Mouse (Mus musculus) fibroblast of lung, adult 2 months (primary cell): ENCODE measurements around the gene Foxp1.

Experiments
- DNase-seq: peaks from one replicate; pipeline ENCODE4 v3.0.0-alpha.2; 2011; ENCODE audit warnings: low read depth

The Foxp1 gene

GRCm38 (mm10) chr6:98946731-98947130, 575.8 kb downstream of the Foxp1 start:
- no peak for DNase-seq

GRCm38 (mm10) chr6:98945496-98946412, 576.8 kb downstream of the Foxp1 start:
- no peak for DNase-seq

- no peak for DNase-seq
Observed at GRCm38 (mm10) chr6:98938348-98938747, 584.2 kb downstream of the Foxp1 start.

GRCm38 (mm10) chr6:98937513-98937912, 585.0 kb downstream of the Foxp1 start:
- no peak for DNase-seq

GRCm38 (mm10) chr6:98936377-98936776, 586.1 kb downstream of the Foxp1 start:
- no peak for DNase-seq

GRCm38 (mm10) chr6:98935169-98935568, 587.4 kb downstream of the Foxp1 start:
- no peak for DNase-seq

- DNase-seq, result no peak
Observed at GRCm38 (mm10) chr6:98934381-98934780, 588.1 kb downstream of the Foxp1 start.

GRCm38 (mm10) chr6:98933135-98933724, 589.3 kb downstream of the Foxp1 start:
- no peak for DNase-seq

- DNase-seq, result no peak
Observed at GRCm38 (mm10) chr6:98931881-98932540, 590.5 kb downstream of the Foxp1 start.

GRCm38 (mm10) chr6:98930652-98931300, 591.7 kb downstream of the Foxp1 start:
- no peak for DNase-seq

GRCm38 (mm10) chr6:98928365-98928764, 594.2 kb downstream of the Foxp1 start:
- no peak for DNase-seq

GRCm38 (mm10) chr6:98901259-98901658, 621.3 kb downstream of the Foxp1 start:
- DNase-seq, result peak; percentile 62

GRCm38 (mm10) chr6:98878208-98878607, 644.3 kb downstream of the Foxp1 start:
- DNase-seq, result no peak

GRCm38 (mm10) chr6:98876401-98876800, 646.1 kb downstream of the Foxp1 start:
- DNase-seq, result no peak
